Mouse (Mus musculus) embryonic facial prominence, embryonic 14.5 days (tissue): ENCODE results near the gene Card19. TPM values are rescaled to one million over a fixed set of nuclear protein-coding genes. Genes with fewer than 3 reads are reported as not detected.
A peak's percentile ranks its signal among the peaks of the same experiment; 100 is the strongest.

ENCODE experiments used
- ATAC-seq: fragments of 200-750 bp; cut with Nextera tagmentation; 2 replicates; pipeline ENCODE4 v1.8.0; 2017; ENCODE audit warnings: low read depth, moderate number of reproducible peaks, moderate TSS enrichment
- DNase-seq: peaks from one replicate; pipeline ENCODE4 v3.0.0-alpha.2; 2015; ENCODE audit warnings: low spot score
- H3K27ac ChIP-seq: fragments of 300-500 bp; sonication (generic); replicated peaks from 2 replicates; pipeline ENCODE4 v1.5.1; 2014; ENCODE audit warnings: low read depth, mild to moderate bottlenecking, low read length, moderate library complexity
- H3K27me3 ChIP-seq: fragments of 300-500 bp; sonication (generic); replicated peaks from 2 replicates; pipeline ENCODE4 v1.6.1; 2014; ENCODE audit warnings: low read length; ENCODE audit not compliant: control insufficient read depth, insufficient read depth
- H3K36me3 ChIP-seq: fragments of 300-500 bp; sonication (generic); 2 replicates; pipeline ENCODE4 v1.6.1; 2014; ENCODE audit warnings: low read length, mixed read lengths; ENCODE audit not compliant: control insufficient read depth, insufficient read depth
- H3K4me1 ChIP-seq: fragments of 300-500 bp; sonication (generic); 2 replicates; pipeline ENCODE4 v1.6.1; 2014; ENCODE audit warnings: antibody characterized with exemption, low read length; ENCODE audit not compliant: control insufficient read depth, insufficient read depth
- H3K4me2 ChIP-seq: fragments of 300-500 bp; sonication (generic); 2 replicates; pipeline ENCODE4 v1.6.1; 2014; ENCODE audit warnings: low read depth, mild to moderate bottlenecking, low read length, moderate library complexity, mixed read lengths
- H3K4me3 ChIP-seq: fragments of 300-500 bp; sonication (generic); 2 replicates; pipeline ENCODE4 v1.5.1; 2014; ENCODE audit warnings: low read depth, mild to moderate bottlenecking, low read length
- H3K9ac ChIP-seq: fragments of 300-500 bp; sonication (generic); 2 replicates; pipeline ENCODE4 v1.6.1; 2014; ENCODE audit warnings: low read depth, mild to moderate bottlenecking, low read length, moderate library complexity, mixed read lengths
- H3K9me3 ChIP-seq: fragments of 300-500 bp; sonication (generic); 2 replicates; pipeline ENCODE4 v1.6.1; 2016; ENCODE audit warnings: low read length; ENCODE audit not compliant: control insufficient read depth
- WGBS: fragments of 180-500 bp; shearing (Covaris S2); extraction: QIAGEN DNeasy Blood & Tissue Kit; methylation state at CpG from one replicate; pipeline ENCODE4 v1.1.7; 2014; 5-methylcytosine and 5-hydroxymethylcytosine counted together
- polyA plus RNA-seq: library from polyadenylated mRNA; unstranded; fragments of >200 nt; fragmentation: Nextera tagmentation; extraction: Ambion mirVana; gene quantifications from 2 replicates; pipeline ENCODE4 v1.2.1, GENCODE M21; 2014

The Card19 gene
- polyA plus RNA-seq, 1 experiment from 2014 or later: 65.1 TPM

GRCm38 (mm10) chr13:49195651-49196050, 20.2 kb downstream of the Card19 start:
- Histone ChIP-seq H3K4me2 (no peak overlapping the region), H3K36me3 (peaks cover 15% of the 10 kb centered on the region; the same call in 1 of the 2 replicates), H3K27ac (no peak overlapping the region), H3K4me3 (no peak overlapping the region), H3K27me3 (no peaks in the 10 kb centered on the region), H3K9ac (no peak overlapping the region), H3K4me1 (peaks cover 13% of the 10 kb centered on the region; the same call in 1 of the 2 replicates), H3K9me3 (no peaks in the 10 kb centered on the region)
- DNase-seq (no peak), ATAC-seq (no peak)
- WGBS: 92% methylated on average over 7 of the region's 7 CpGs

GRCm38 (mm10) chr13:49194811-49195210, 21.0 kb downstream of the Card19 start:
- no peak overlapping the region for H3K27ac ChIP-seq
- H3K36me3 ChIP-seq: peaks cover 15% of the 10 kb centered on the region; the same call in 1 of the 2 replicates
- ATAC-seq (no peak), DNase-seq (no peak)
- no peak overlapping the region for H3K4me2 ChIP-seq
- no peaks in the 10 kb centered on the region for H3K9me3 ChIP-seq
- no peak overlapping the region for H3K4me3 ChIP-seq
- WGBS: 96% methylated on average over 13 of the region's 13 CpGs
- no peaks in the 10 kb centered on the region for H3K27me3 ChIP-seq
- peaks cover 14% of the 10 kb centered on the region; the same call in 1 of the 2 replicates for H3K4me1 ChIP-seq
- H3K9ac ChIP-seq: no peak overlapping the region

- 95% methylated on average over 16 of the region's 17 CpGs for WGBS
- no peak for DNase-seq
Measured at GRCm38 (mm10) chr13:49193650-49194049, 22.2 kb downstream of the Card19 start.

GRCm38 (mm10) chr13:49192156-49192855, 23.5 kb downstream of the Card19 start:
- Histone ChIP-seq H3K27ac (no peak overlapping the region), H3K9me3 (no peaks in the 10 kb centered on the region), H3K4me2 (no peak overlapping the region), H3K9ac (no peak overlapping the region; the same call in 1 of the 2 replicates), H3K27me3 (no peaks in the 10 kb centered on the region), H3K4me3 (no peak overlapping the region), H3K36me3 (peaks cover 15% of the 10 kb centered on the region; the same call in 1 of the 2 replicates), H3K4me1 (peaks cover 24% of the 10 kb centered on the region)
- no peak for DNase-seq
- 68% methylated on average over 16 of the region's 16 CpGs for WGBS
- no peak for ATAC-seq

More at GRCm38 (mm10) chr13:49193650-49194049, 22.2 kb downstream of the Card19 start:
- peaks cover 16% of the 10 kb centered on the region for H3K4me1 ChIP-seq
- H3K9ac ChIP-seq: no peak overlapping the region
- ATAC-seq: no peak
- no peak overlapping the region for H3K4me3 ChIP-seq
- H3K27ac ChIP-seq: no peak overlapping the region
- no peaks in the 10 kb centered on the region for H3K9me3 ChIP-seq
- H3K36me3 ChIP-seq: peaks cover 15% of the 10 kb centered on the region; the same call in 1 of the 2 replicates
- no peaks in the 10 kb centered on the region for H3K27me3 ChIP-seq
- no peak overlapping the region for H3K4me2 ChIP-seq

- peaks cover 15% of the 10 kb centered on the region; the same call in 1 of the 2 replicates for H3K36me3 ChIP-seq
- 60% methylated on average over 5 of the region's 5 CpGs for WGBS
- H3K27ac ChIP-seq: no peak overlapping the region
- peaks cover 29% of the 10 kb centered on the region for H3K4me1 ChIP-seq
- DNase-seq: no peak
- no peaks in the 10 kb centered on the region for H3K27me3 ChIP-seq
- no peak overlapping the region for H3K4me3 ChIP-seq
- no peak overlapping the region for H3K4me2 ChIP-seq
- ATAC-seq: no peak
- H3K9ac ChIP-seq: peak overlapping the region; percentile 19; the same call in 1 of the 2 replicates
- no peaks in the 10 kb centered on the region for H3K9me3 ChIP-seq
Measured at GRCm38 (mm10) chr13:49191673-49192035, 24.2 kb downstream of the Card19 start.

- Histone ChIP-seq H3K27ac (no peak overlapping the region), H3K4me2 (no peak overlapping the region), H3K9ac (0 out of 2 replicates have a peak overlapping the region, but pooled peaks have one; percentile 2), H3K4me1 (peaks cover 29% of the 10 kb centered on the region), H3K27me3 (no peaks in the 10 kb centered on the region), H3K36me3 (peaks cover 10% of the 10 kb centered on the region; the same call in 1 of the 2 replicates), H3K9me3 (no peaks in the 10 kb centered on the region), H3K4me3 (no peak overlapping the region)
- ATAC-seq: no peak
- WGBS: 65% methylated on average over 7 of the region's 7 CpGs
- DNase-seq: no peak
Measured at GRCm38 (mm10) chr13:49190876-49191672, 24.8 kb downstream of the Card19 start.

- H3K9me3 ChIP-seq: no peaks in the 10 kb centered on the region
- peaks cover 2% of the 10 kb centered on the region; the same call in 1 of the 2 replicates for H3K36me3 ChIP-seq
- WGBS: 69% methylated on average over 12 of the region's 12 CpGs
- H3K27ac ChIP-seq: no peak overlapping the region
- H3K4me2 ChIP-seq: no peak overlapping the region
- no peaks in the 10 kb centered on the region for H3K27me3 ChIP-seq
- H3K4me3 ChIP-seq: no peak overlapping the region
- no peak overlapping the region for H3K9ac ChIP-seq
- ATAC-seq (no peak), DNase-seq (no peak)
- peaks cover 29% of the 10 kb centered on the region for H3K4me1 ChIP-seq
Measured at GRCm38 (mm10) chr13:49189970-49190870, 25.6 kb downstream of the Card19 start.

- Histone ChIP-seq H3K4me3 (no peak overlapping the region), H3K9ac (no peak overlapping the region), H3K4me2 (peak overlapping the region; percentile 99), H3K27me3 (no peaks in the 10 kb centered on the region), H3K9me3 (no peaks in the 10 kb centered on the region), H3K36me3 (no peaks in the 10 kb centered on the region), H3K4me1 (peaks cover 29% of the 10 kb centered on the region), H3K27ac (no peak overlapping the region)
- ATAC-seq: no peak
- WGBS: 52% methylated on average over 2 of the region's 2 CpGs
- DNase-seq: no peak
Measured at GRCm38 (mm10) chr13:49188966-49189360, 26.9 kb downstream of the Card19 start.
